Mouse (Mus musculus) urinary bladder, postnatal 4 days (tissue): ENCODE data around the gene Spg21.

Experiments used
- DNase-seq, 2 experiments: peaks; one replicate each; pipeline ENCODE4 v3.0.0; 2021 to 2022; ENCODE audit warnings: low spot score in 2 of 2

Gene Spg21

GRCm38 (mm10) chr9:65535789-65536469, 75.2 kb downstream of the Spg21 start:
- no peak for DNase-seq

GRCm38 (mm10) chr9:65536491-65536890, 75.7 kb downstream of the Spg21 start:
- no peak for DNase-seq
